Mouse (Mus musculus) embryonic facial prominence, embryonic 10.5 days (tissue): ENCODE results near the gene Ddx27. TPM values are rescaled to one million over a fixed set of nuclear protein-coding genes. Genes with fewer than 3 reads are reported as not detected.

Experiments used
- DNase-seq: peaks from one replicate; pipeline ENCODE4 v3.0.0-alpha.2; 2017; ENCODE audit warnings: low spot score
- H3K27ac ChIP-seq: fragments of 300-500 bp; sonication (generic); replicated peaks from 2 replicates; pipeline ENCODE4 v1.5.1; 2016; ENCODE audit warnings: mild to moderate bottlenecking
- H3K27me3 ChIP-seq: fragments of 300-500 bp; sonication (generic); replicated peaks from 2 replicates; pipeline ENCODE4 v1.6.1; 2016; ENCODE audit warnings: low read depth, mild to moderate bottlenecking; ENCODE audit not compliant: poor library complexity, severe bottlenecking
- H3K36me3 ChIP-seq: fragments of 300-500 bp; sonication (generic); replicated peaks from 2 replicates; pipeline ENCODE4 v1.6.1; 2016; ENCODE audit warnings: mild to moderate bottlenecking, moderate library complexity
- H3K4me1 ChIP-seq: fragments of 300-500 bp; sonication (generic); 2 replicates; pipeline ENCODE4 v1.6.1; 2016
- H3K4me3 ChIP-seq: fragments of 300-500 bp; sonication (generic); 2 replicates; pipeline ENCODE4 v1.5.1; 2016; ENCODE audit warnings: mild to moderate bottlenecking, moderate library complexity
- H3K9me3 ChIP-seq: fragments of 300-500 bp; sonication (generic); 2 replicates; pipeline ENCODE4 v1.6.1; 2016; ENCODE audit warnings: mild to moderate bottlenecking
- WGBS: fragments of 180-500 bp; shearing (Covaris S2); methylation state at CpG from one replicate; pipeline ENCODE4 v1.1.7; 2016; 5-methylcytosine and 5-hydroxymethylcytosine counted together
- polyA plus RNA-seq: library from polyadenylated mRNA; unstranded; fragments of >200 nt; fragmentation: Nextera tagmentation; extraction: Ambion mirVana; gene quantifications from 2 replicates; pipeline ENCODE4 v1.2.1, GENCODE M21; 2016

The Ddx27 gene
- polyA plus RNA-seq = 69.0 and 69.9 TPM in 2 replicates

DNA sequence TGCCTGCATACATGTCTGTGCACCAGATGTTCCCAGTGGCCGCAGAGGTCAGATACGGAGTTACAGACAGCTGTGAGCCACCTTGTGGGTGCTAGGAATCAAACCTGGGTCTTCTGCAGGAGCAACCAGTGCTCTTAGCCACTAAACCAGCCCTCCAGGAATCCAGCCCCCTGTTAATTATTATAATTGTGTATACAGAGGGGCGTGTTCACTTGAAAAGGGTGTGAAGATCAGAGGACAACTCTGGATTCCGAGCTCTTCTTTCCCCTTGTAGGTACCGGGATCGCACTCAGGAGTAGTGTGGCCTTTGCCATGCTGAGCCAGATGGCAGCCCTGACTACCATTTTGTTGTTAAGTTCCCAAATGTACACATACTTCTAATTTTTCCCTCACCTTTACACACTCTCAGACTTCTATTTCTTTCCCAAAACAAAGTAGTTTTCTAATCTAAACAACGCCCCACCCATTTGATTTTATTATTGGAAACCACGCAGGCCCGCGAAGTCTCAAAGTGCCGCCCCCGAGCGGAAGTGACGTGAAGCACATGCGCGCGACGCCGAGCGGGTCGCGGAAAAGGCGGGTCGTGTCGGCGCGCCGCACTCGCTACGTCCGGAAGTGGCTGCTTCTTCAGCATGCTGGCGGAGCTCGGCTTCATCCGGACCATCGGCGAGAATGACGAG, at the start of gene Ddx27:
Ddx27 (plus strand) TSS at position 492 of the 680 bp plus-strand sequence.
- WGBS = 3% methylated on average over 37 of the region's 37 CpGs
- DNase-seq = peak; percentile 94
- peaks cover 33% of the 10 kb centered on the region for H3K36me3 ChIP-seq
- H3K9me3 ChIP-seq = no peaks in the 10 kb centered on the region
- H3K4me1 ChIP-seq = peaks cover 18% of the 10 kb centered on the region
- peak within 1 kb of the TSS; percentile 100 for H3K4me3 ChIP-seq
- peak within 1 kb of the TSS; percentile 84 for H3K27ac ChIP-seq
- no peaks in the 10 kb centered on the region for H3K27me3 ChIP-seq

DNA sequence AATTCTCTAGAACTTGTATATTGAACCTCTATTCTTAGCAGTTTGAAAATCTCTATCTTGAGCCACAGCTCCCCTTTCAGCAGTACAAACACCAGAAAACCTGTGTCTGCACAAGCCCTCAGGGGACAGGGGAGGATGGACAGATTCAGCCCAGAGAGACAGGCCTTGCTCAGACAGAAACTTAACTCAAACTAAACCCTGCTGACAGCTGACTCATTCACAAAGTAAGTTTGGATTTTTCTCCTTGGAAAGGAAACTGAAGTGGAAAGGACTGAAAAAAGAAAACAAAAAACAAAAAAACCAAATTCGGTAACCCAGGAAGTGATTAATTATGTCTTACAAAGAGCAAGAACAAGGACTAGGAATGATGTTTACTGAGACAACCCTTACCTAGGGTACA, 41.8 kb upstream of the Ddx27 start:
- no peaks in the 10 kb centered on the region for H3K36me3 ChIP-seq
- no peak overlapping the region for H3K4me3 ChIP-seq
- DNase-seq = no peak
- no peaks in the 10 kb centered on the region for H3K27me3 ChIP-seq
- WGBS = 82% methylated on average over 1 of the region's 1 CpGs
- H3K9me3 ChIP-seq = no peaks in the 10 kb centered on the region
- no peak overlapping the region for H3K27ac ChIP-seq
- peaks cover 34% of the 10 kb centered on the region for H3K4me1 ChIP-seq

DNA sequence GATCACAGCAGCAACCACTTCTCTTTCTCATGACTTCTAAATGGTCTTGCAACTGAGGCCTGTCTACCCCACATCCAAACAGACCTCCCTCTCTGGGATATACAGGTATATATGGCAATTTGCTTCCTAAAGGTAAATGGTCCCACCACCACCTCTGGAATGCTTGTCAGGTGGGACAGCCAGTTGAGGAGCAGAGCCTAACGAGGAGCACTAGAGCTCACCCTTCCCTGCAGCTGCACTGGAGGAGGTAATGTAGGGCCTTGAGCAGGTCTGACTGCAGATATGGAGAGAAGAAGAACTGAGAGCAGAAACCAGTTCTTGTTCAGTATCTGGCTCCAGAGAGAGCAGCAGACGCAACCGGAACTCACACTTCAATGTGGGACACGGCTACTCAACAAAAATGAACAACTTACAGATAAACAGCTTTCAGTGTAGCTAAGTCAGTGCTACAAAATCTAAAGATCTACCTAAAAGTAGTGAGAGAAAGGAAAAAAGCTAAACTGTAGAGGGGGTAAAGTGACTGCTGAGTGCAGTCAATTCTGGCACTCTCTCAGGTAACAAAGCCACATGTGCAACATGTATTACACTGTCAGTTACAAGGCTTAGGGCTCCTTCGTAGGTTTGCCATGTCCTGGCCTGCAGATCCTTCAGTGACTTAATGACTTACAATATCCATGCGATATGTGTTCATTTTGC, 40.7 kb upstream of the Ddx27 start:
- WGBS = 89% methylated on average over 6 of the region's 6 CpGs
- no peaks in the 10 kb centered on the region for H3K9me3 ChIP-seq
- no peaks in the 10 kb centered on the region for H3K27me3 ChIP-seq
- H3K4me1 ChIP-seq = peaks cover 34% of the 10 kb centered on the region
- no peak overlapping the region for H3K27ac ChIP-seq
- H3K36me3 ChIP-seq = no peaks in the 10 kb centered on the region
- DNase-seq = no peak
- H3K4me3 ChIP-seq = no peak overlapping the region

DNA sequence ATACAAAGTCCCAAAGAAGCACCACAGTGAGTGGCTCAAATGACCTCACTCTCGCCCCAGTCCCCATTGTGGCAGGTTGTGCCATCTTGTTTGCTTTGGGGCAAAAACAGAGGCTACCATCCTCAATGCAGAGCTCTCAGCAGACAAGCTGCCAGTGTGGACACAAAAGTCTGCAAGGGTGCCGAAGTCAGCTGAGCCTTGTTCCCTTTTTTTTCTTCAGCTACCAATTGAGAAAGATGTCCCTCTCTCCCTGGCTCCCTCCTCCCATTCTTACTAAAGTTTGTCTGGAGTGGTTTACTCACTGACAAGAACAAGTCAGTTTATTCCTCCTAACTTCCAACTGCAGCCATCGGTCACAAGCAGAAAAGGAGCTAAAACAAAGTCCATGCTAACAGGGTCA, 38.6 kb upstream of the Ddx27 start:
- Histone ChIP-seq H3K27ac (no peak overlapping the region), H3K4me1 (peaks cover 34% of the 10 kb centered on the region), H3K27me3 (no peaks in the 10 kb centered on the region), H3K4me3 (no peak overlapping the region), H3K36me3 (no peaks in the 10 kb centered on the region), H3K9me3 (no peaks in the 10 kb centered on the region)
- no peak for DNase-seq
- WGBS = 70% methylated on average over 3 of the region's 3 CpGs

DNA sequence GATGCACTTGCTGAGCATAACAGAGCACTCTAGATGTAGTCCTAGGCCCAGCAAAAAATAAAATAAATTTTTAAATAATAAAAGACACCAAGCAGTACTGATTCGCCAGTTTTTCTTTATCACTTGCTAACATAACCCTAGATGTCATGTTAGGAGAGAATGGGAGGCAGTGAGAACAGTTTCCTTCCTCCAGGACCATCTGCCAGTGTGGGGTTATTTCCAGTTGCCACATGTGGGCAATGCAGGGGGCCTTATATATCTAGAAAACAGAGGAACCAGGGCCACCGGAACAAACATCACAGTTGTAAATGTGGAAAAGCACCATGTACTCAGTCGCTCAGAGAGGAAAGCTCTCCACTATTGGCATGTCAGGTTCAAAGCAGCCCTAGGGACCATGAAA, 37.5 kb upstream of the Ddx27 start:
- Histone ChIP-seq H3K27ac (no peak overlapping the region), H3K4me3 (no peak overlapping the region), H3K9me3 (0 out of 2 replicates have a peak, but pooled peaks cover 4% of the 10 kb centered on the region), H3K4me1 (peaks cover 34% of the 10 kb centered on the region), H3K27me3 (no peaks in the 10 kb centered on the region), H3K36me3 (peaks cover 4% of the 10 kb centered on the region)
- no peak for DNase-seq
- WGBS = 75% methylated on average over 3 of the region's 3 CpGs

DNA sequence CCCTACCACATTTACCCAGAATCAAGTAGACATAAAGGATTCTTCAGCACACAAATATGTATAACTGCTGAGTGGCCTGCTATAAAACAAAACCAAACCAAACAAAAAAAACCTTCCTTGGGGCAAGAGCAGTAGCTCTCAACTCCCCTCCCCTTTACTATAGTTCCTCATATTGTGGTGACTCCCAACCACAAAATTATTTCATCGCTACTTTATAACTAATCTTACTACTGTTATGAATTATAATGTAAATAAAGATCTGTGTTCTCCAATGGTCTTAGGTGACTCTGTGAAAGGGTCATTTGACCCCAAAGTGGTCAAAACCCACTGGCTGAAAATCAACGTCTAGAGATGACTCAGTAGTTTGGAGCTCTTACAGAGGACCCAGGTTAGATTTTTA, 34.8 kb upstream of the Ddx27 start:
- H3K4me1 ChIP-seq = peaks cover 26% of the 10 kb centered on the region
- 82% methylated on average over 2 of the region's 2 CpGs for WGBS
- H3K27me3 ChIP-seq = no peaks in the 10 kb centered on the region
- no peak overlapping the region for H3K27ac ChIP-seq
- H3K9me3 ChIP-seq = 0 out of 2 replicates have a peak, but pooled peaks cover 4% of the 10 kb centered on the region
- no peak overlapping the region for H3K4me3 ChIP-seq
- H3K36me3 ChIP-seq = peaks cover 9% of the 10 kb centered on the region
- no peak for DNase-seq

DNA sequence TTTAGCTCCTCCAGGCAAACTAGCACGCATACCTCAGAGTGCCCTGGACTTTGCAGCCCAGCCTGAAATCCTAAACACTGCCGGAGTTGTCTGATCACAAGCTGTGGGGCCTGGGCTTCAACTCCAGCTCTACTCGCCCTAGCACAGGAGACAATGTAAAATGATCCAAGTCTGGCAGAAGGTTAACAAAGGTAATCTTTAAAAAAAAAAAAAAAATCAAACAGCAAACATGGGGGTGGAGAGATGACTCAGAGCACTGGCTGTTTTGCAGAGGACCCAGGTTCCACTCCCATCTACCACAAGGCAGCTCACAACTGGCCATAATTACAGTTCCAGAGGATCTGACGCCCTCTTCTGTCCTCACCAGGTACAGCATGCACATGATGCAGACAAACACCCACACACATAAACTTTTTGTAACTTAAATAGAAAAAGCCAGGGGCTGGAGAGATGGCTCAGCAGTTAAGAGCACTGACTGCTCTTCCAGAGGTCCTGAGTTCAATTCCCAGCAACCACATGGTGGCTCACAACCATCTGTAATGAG, 31.6 kb upstream of the Ddx27 start:
- DNase-seq = no peak
- Histone ChIP-seq H3K27me3 (no peaks in the 10 kb centered on the region), H3K4me1 (no peaks in the 10 kb centered on the region), H3K9me3 (0 out of 2 replicates have a peak, but pooled peaks cover 4% of the 10 kb centered on the region), H3K36me3 (peaks cover 9% of the 10 kb centered on the region), H3K4me3 (no peak overlapping the region), H3K27ac (no peak overlapping the region)
- 79% methylated on average over 4 of the region's 4 CpGs for WGBS

DNA sequence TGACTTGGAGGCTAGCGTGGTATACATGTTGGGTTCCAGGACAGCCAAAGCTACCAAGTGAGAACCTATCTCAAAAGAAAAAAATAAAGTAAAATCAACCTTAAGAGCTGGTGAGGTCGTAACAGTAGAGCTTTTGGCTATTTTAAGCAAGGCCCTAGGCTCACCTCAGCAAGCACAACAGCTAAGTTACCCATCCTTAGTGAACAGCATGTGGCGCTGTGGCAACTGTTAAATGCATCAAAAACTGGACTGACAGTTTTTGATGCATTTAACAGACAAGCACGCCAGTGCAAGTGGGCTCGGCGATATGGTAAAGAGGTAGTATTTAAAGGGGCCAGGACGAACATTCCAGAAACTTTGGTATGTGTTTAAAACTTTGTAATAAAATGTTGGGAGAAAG, 24.1 kb upstream of the Ddx27 start:
- no peak overlapping the region for H3K27ac ChIP-seq
- DNase-seq = no peak
- no peaks in the 10 kb centered on the region for H3K27me3 ChIP-seq
- no peaks in the 10 kb centered on the region for H3K9me3 ChIP-seq
- H3K4me1 ChIP-seq = peaks cover 44% of the 10 kb centered on the region
- 90% methylated on average over 7 of the region's 7 CpGs for WGBS
- no peak overlapping the region for H3K4me3 ChIP-seq
- 0 out of 2 replicates have a peak, but pooled peaks cover 4% of the 10 kb centered on the region for H3K36me3 ChIP-seq

DNA sequence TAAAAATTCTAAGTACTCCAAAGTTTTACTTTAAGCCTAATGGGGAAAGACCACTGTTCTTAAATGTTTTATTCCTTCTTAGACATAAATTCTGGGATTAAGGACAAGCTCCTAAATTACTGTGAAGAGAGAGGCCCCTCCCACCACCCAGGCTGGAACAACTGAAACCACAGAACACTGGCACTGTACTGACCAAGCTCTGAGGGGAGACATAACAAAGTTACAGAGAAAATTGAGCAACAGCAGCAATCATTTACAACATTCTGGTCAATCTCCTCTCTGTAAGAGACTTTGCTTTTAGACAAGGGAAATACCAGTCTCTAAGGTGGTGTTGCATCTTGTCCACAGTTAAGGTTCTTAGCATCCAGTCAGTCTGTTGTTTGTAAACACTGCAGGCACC, 23.0 kb upstream of the Ddx27 start:
- Histone ChIP-seq H3K4me3 (no peak overlapping the region), H3K27ac (no peak overlapping the region), H3K9me3 (no peaks in the 10 kb centered on the region), H3K36me3 (0 out of 2 replicates have a peak, but pooled peaks cover 4% of the 10 kb centered on the region), H3K4me1 (peaks cover 52% of the 10 kb centered on the region), H3K27me3 (no peaks in the 10 kb centered on the region)
- DNase-seq = no peak

DNA sequence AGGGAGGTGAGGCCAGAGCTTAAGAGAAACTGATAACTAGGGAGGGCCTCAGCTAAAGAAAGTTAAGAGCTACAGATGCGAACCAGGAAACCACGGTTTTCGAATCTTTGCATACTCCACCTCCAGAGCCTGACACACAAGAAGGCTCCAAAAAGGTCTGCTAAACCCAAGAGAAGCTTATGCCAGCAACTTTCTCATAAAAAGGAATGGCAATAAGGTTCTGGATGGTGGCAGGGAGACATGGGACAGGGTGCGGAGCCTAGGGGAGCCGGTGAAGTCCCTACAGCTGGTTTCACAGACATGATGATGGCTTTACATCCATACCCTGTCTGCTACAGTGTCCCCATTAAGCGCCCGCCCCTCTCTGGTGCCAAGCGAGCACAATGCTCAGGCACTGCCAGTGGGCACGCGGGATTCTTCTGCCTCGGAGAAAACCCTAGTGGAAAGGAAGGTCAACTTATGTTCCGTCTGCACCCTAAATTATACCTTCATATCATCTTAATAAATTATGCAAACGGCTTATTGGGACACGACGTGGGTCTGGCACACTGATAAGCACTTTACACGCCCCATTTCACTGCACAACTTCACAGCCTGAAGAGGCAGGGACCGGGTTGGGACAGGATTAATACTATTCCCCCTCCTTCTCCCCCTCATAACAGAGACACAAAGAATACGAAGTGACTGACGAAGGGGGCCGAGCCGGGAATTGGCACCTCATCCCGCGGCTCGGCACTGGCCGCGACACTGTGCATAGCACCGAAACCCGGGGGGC, 19.8 kb upstream of the Ddx27 start:
- Histone ChIP-seq H3K4me3 (peak overlapping the region; percentile 100), H3K9me3 (no peaks in the 10 kb centered on the region), H3K27ac (peak overlapping the region; percentile 97), H3K27me3 (no peaks in the 10 kb centered on the region), H3K36me3 (no peaks in the 10 kb centered on the region), H3K4me1 (peaks cover 42% of the 10 kb centered on the region)
- WGBS = 7% methylated on average over 28 of the region's 28 CpGs
- peak; percentile 29 for DNase-seq

DNA sequence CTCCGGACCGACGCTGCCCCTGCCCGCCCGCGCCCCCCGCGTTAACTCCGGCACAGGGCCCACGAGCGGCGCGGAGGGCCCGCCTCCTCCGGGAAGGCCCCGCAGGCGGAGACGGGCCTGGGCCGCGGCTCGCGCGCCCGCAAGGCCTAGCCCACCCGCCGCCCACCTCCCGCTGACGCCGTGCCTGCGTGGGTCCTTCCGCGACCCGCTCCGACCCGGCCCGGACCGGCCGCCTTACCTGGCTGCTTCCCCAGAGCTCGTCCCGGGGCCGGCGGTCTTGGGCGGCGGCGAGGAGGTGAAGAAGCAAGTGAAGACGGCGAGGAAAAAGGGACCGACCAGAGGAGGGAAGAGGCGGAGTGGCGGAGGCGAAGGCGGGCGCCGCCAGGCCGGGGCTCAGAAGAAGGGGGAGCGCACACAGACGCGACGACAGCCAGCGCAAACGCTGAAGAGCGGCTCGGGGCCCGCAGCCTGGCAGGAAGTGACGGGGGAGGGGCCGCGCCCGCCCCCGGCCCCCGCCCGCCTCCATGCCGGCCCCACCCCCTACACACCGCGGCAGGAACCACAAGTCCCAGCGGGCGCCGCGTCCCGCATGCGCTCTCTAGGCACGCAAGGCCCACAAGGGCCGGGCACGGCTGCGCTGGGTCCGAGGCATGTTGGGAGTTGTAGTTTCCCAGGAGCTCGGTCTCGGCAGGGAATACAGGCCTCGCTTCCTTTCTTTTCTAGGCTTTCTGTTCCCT, 19.0 kb upstream of the Ddx27 start, which contains the start of gene Stau1:
Stau1 (minus strand) TSS at position 504 of the 737 bp plus-strand sequence.
- Histone ChIP-seq H3K36me3 (no peaks in the 10 kb centered on the region), H3K9me3 (no peaks in the 10 kb centered on the region), H3K4me1 (peaks cover 42% of the 10 kb centered on the region), H3K27me3 (no peaks in the 10 kb centered on the region), H3K4me3 (peak within 1 kb of the TSS; percentile 100), H3K27ac (peak within 1 kb of the TSS; percentile 97)
- peak; percentile 98 for DNase-seq
- WGBS = under 1% methylated on average over 87 of the region's 88 CpGs

DNA sequence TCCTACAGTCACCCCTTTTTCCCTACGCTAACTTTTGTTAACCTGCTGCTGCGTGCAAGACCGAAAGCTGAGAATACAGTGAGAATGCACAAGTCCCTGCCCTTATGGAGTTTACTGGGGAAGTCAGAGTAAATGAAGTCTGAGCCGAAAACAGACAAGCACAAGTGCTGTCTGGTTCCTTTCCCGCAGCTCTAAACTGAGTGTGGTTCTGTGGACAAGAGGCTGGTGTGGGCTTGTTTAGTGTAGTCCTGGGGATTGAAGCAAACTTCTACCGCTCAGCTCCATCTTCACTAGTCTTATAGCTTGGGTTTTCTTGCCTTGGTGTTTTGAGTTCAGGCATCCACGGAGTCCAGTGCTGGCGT, 18.5 kb upstream of the Ddx27 start:
- Histone ChIP-seq H3K4me3 (peak overlapping the region; percentile 100), H3K27me3 (no peaks in the 10 kb centered on the region), H3K36me3 (no peaks in the 10 kb centered on the region), H3K4me1 (peaks cover 41% of the 10 kb centered on the region), H3K27ac (peak overlapping the region; percentile 97), H3K9me3 (no peaks in the 10 kb centered on the region)
- WGBS = 44% methylated on average over 8 of the region's 8 CpGs
- no peak for DNase-seq
